Mouse (Mus musculus) kidney, postnatal 0 days (tissue): ENCODE measurements around the gene Rora. TPM values are rescaled to one million over a fixed set of nuclear protein-coding genes. Genes with fewer than 3 reads are reported as not detected.

Source experiments
- ATAC-seq: fragments of 200-750 bp; cut with Nextera tagmentation; replicated peaks from 2 replicates; pipeline ENCODE4 v1.8.0; 2017; ENCODE audit warnings: low read depth, moderate number of reproducible peaks, moderate TSS enrichment, moderate library complexity; ENCODE audit not compliant: low FRiP score
- DNase-seq: peaks from one replicate; pipeline ENCODE4 v3.0.0-alpha.2; 2016; ENCODE audit warnings: low spot score
- H3K27ac ChIP-seq: fragments of 300-500 bp; sonication (generic); 2 replicates; pipeline ENCODE4 v1.5.1; 2014; ENCODE audit warnings: mild to moderate bottlenecking
- H3K27me3 ChIP-seq: fragments of 300-500 bp; sonication (generic); 2 replicates; pipeline ENCODE4 v1.6.1; 2014; ENCODE audit warnings: low read length, mixed read lengths; ENCODE audit not compliant: insufficient read depth
- H3K36me3 ChIP-seq: fragments of 300-500 bp; sonication (generic); 2 replicates; pipeline ENCODE4 v1.6.1; 2014; ENCODE audit warnings: low read length, mixed read lengths; ENCODE audit not compliant: insufficient read depth
- H3K4me1 ChIP-seq: fragments of 300-500 bp; sonication (generic); replicated peaks from 2 replicates; pipeline ENCODE4 v1.6.1; 2014; ENCODE audit warnings: antibody characterized with exemption, low read length, mixed read lengths; ENCODE audit not compliant: insufficient read depth
- H3K4me2 ChIP-seq: fragments of 300-500 bp; sonication (generic); 2 replicates; pipeline ENCODE4 v1.6.1; 2014; ENCODE audit warnings: mild to moderate bottlenecking, low read length, moderate library complexity, mixed read lengths
- H3K4me3 ChIP-seq: fragments of 300-500 bp; sonication (generic); replicated peaks from 2 replicates; pipeline ENCODE4 v1.5.1; 2014; ENCODE audit warnings: low read depth, low read length
- H3K9ac ChIP-seq: fragments of 300-500 bp; sonication (generic); 2 replicates; pipeline ENCODE4 v1.6.1; 2014; ENCODE audit warnings: low read depth, low read length
- H3K9me3 ChIP-seq: fragments of 300-500 bp; sonication (generic); replicated peaks from 2 replicates; pipeline ENCODE4 v1.6.1; 2016; ENCODE audit warnings: low read length, inconsistent platforms, mixed read lengths
- CTCF ChIP-seq: IDR thresholded peaks from 2 replicates; pipeline ENCODE4 v1.5.1; 2016; ENCODE audit warnings: antibody characterized with exemption, low read depth, mild to moderate bottlenecking, moderate library complexity
- WGBS: fragments of 180-500 bp; shearing (Covaris S2); extraction: QIAGEN DNeasy Blood & Tissue Kit; methylation state at CpG from one replicate; pipeline ENCODE4 v1.1.7; 2014; 5-methylcytosine and 5-hydroxymethylcytosine counted together
- polyA plus RNA-seq: library from polyadenylated mRNA; unstranded; fragments of >200 nt; fragmentation: Nextera tagmentation; extraction: Ambion mirVana; gene quantifications from 2 replicates; pipeline ENCODE4 v1.2.1, GENCODE M21; 2015

Rora gene
- polyA plus RNA-seq, 1 experiment from 2014 or later: 9.8 TPM

GRCm38 (mm10) chr9:69358797-69359196 is 705.2 kb downstream of the Rora start:
- no peak for DNase-seq
- TF ChIP-seq CTCF: no peak
- Histone ChIP-seq H3K27ac (no peak overlapping the region), H3K4me1 (no peaks in the 10 kb centered on the region), H3K36me3 (no peaks in the 10 kb centered on the region), H3K4me2 (no peak overlapping the region), H3K4me3 (no peak overlapping the region), H3K9me3 (no peaks in the 10 kb centered on the region), H3K9ac (no peak overlapping the region), H3K27me3 (no peaks in the 10 kb centered on the region)
- ATAC-seq: no peak
- 65% methylated on average over 6 of the region's 6 CpGs for WGBS

- no peaks in the 10 kb centered on the region for H3K9me3 ChIP-seq
- no peak overlapping the region for H3K4me3 ChIP-seq
- H3K4me2 ChIP-seq: no peak overlapping the region
- no peak for ATAC-seq
- no peak overlapping the region for H3K9ac ChIP-seq
- no peaks in the 10 kb centered on the region for H3K27me3 ChIP-seq
- H3K36me3 ChIP-seq: 0 out of 2 replicates have a peak, but pooled peaks cover 4% of the 10 kb centered on the region
- H3K4me1 ChIP-seq: no peaks in the 10 kb centered on the region
- DNase-seq: no peak
- TF ChIP-seq CTCF: no peak
- H3K27ac ChIP-seq: no peak overlapping the region
- 84% methylated on average over 8 of the region's 8 CpGs for WGBS
Observed at GRCm38 (mm10) chr9:69361951-69362445, 708.4 kb downstream of the Rora start.

- H3K27me3 ChIP-seq: no peaks in the 10 kb centered on the region
- 39% methylated on average over 4 of the region's 4 CpGs for WGBS
- no peak for ATAC-seq
- H3K4me2 ChIP-seq: no peak overlapping the region
- H3K36me3 ChIP-seq: 0 out of 2 replicates have a peak, but pooled peaks cover 4% of the 10 kb centered on the region
- no peaks in the 10 kb centered on the region for H3K4me1 ChIP-seq
- no peaks in the 10 kb centered on the region for H3K9me3 ChIP-seq
- H3K27ac ChIP-seq: no peak overlapping the region
- H3K4me3 ChIP-seq: no peak overlapping the region
- H3K9ac ChIP-seq: no peak overlapping the region
- DNase-seq: no peak
- no peak for TF ChIP-seq CTCF
Observed at GRCm38 (mm10) chr9:69362766-69363165, 709.2 kb downstream of the Rora start.

GRCm38 (mm10) chr9:69364117-69364516 is 710.5 kb downstream of the Rora start:
- no peak overlapping the region for H3K9ac ChIP-seq
- no peaks in the 10 kb centered on the region for H3K27me3 ChIP-seq
- 0 out of 2 replicates have a peak, but pooled peaks cover 4% of the 10 kb centered on the region for H3K36me3 ChIP-seq
- ATAC-seq (no peak), DNase-seq (no peak)
- no peak overlapping the region for H3K4me3 ChIP-seq
- no peak for TF ChIP-seq CTCF
- H3K27ac ChIP-seq: no peak overlapping the region
- no peaks in the 10 kb centered on the region for H3K4me1 ChIP-seq
- H3K4me2 ChIP-seq: no peak overlapping the region
- WGBS: 70% methylated on average over 16 of the region's 16 CpGs
- no peaks in the 10 kb centered on the region for H3K9me3 ChIP-seq

GRCm38 (mm10) chr9:69367055-69367454 is 713.5 kb downstream of the Rora start:
- no peak overlapping the region for H3K4me2 ChIP-seq
- H3K27ac ChIP-seq: no peak overlapping the region
- WGBS: 62% methylated on average over 4 of the region's 4 CpGs
- no peak overlapping the region for H3K9ac ChIP-seq
- H3K27me3 ChIP-seq: no peaks in the 10 kb centered on the region
- no peaks in the 10 kb centered on the region for H3K4me1 ChIP-seq
- no peaks in the 10 kb centered on the region for H3K9me3 ChIP-seq
- ATAC-seq (no peak), DNase-seq (no peak)
- TF ChIP-seq CTCF: no peak
- H3K36me3 ChIP-seq: 0 out of 2 replicates have a peak, but pooled peaks cover 12% of the 10 kb centered on the region
- no peak overlapping the region for H3K4me3 ChIP-seq

GRCm38 (mm10) chr9:69368071-69368470 is 714.5 kb downstream of the Rora start:
- peak; percentile 88 for TF ChIP-seq CTCF
- Histone ChIP-seq H3K4me3 (no peak overlapping the region), H3K27me3 (no peaks in the 10 kb centered on the region), H3K4me2 (no peak overlapping the region), H3K27ac (no peak overlapping the region), H3K9me3 (no peaks in the 10 kb centered on the region), H3K4me1 (no peaks in the 10 kb centered on the region), H3K36me3 (0 out of 2 replicates have a peak, but pooled peaks cover 12% of the 10 kb centered on the region), H3K9ac (no peak overlapping the region)
- DNase-seq (peak; percentile 70), ATAC-seq (no peak)
- WGBS: 78% methylated on average over 8 of the region's 8 CpGs
